Mouse (Mus musculus) Patski (cell line): ENCODE measurements around the gene Ctdsp2. TPM values are rescaled to one million over a fixed set of nuclear protein-coding genes. Genes with fewer than 3 reads are reported as not detected.

Experiments
- ATAC-seq: fragments of 100-300 bp; one replicate; pipeline ENCODE4 v1.8.0; 2021
- CTCF ChIA-PET: fragments of 350-600 bp; sonication (Branson Sonifier 250); formaldehyde crosslinking; loops from one replicate; lab custom pipeline; 2022; ENCODE audit warnings: inconsistent platforms; lab: Charles Lee
- POLR2A ChIA-PET: fragments of 350-600 bp; sonication (Branson Sonifier 250); formaldehyde crosslinking; loops from one replicate; lab custom pipeline; 2022; ENCODE audit warnings: antibody characterized with exemption, inconsistent platforms; lab: Charles Lee
- DNase-seq: peaks from one replicate; pipeline ENCODE4 v3.0.0-alpha.2; 2011; ENCODE audit warnings: low read depth, low spot score
- H3K27me3 ChIP-seq: fragments of 371-371 bp; one replicate; pipeline ENCODE4 v1.5.1; 2021
- CTCF ChIP-seq: fragments of 100-300 bp; IDR thresholded peaks from one replicate; pipeline ENCODE4 v1.5.1; 2021
- in situ Hi-C: fragments of 300-500 bp; cut with MboI; formaldehyde crosslinking; loops from 3 replicates; pipeline ENCODE4 v1.11.1; 2018; ENCODE audit warnings: low pct_unique_long_range_greater_than_20kb, mixed read lengths
- polyA plus RNA-seq: library from polyadenylated mRNA; unstranded; gene quantifications from one replicate; pipeline ENCODE4 v1.2.3, GENCODE M21; 2021

The Ctdsp2 gene
- polyA plus RNA-seq, 1 experiment from 2014 or later, result 101 TPM

DNA sequence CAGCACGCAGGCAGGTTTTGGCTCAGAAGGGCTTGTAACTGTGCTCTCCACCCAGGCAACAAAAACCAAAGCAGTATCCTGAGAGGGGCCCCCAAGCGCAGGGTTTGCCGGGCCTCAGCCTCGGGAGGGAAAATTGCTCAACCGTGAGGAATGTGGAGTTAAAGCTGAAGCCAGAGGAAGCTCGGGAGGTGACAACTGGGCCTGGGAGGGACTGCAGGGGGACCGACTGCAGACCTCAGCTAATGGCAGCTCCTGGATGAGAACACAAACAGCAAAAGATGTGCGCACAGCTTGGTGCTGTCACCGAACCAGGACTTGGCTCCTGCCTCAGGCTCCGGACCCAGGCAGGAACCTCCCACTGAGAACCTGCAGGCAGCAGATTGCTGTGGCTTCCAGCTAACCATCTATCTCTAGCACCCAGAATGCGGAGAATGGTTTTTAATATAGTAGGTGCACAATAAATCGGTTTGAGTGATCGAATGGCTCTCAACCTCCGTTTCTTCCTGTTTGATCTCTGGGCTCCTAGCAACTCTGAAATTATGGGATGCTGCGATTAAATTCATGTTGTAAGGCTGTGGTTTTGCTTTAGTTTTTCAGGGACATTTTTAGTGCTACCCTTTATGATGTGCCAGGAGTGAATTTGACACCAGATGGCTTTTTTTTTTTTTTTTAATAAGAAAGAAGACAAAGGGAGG lies 16.1 kb upstream of the Ctdsp2 start:
- peak; percentile 80 for ATAC-seq
- no peaks in the 10 kb centered on the region for H3K27me3 ChIP-seq
- ChIA-PET POLR2A (interaction anchor here (1.1 to 1.2 kb wide), 2 partner anchors 15 to 34 kb away, joined by 3 to 5 read pairs; no protein-coding TSS in a partner anchor), CTCF (interaction anchor here (1.1 to 1.2 kb wide), 2 partner anchors 13 to 16 kb away, joined by 3 read pairs; no protein-coding TSS in a partner anchor)
- no peak for DNase-seq
- in situ Hi-C loops, result no loop called here
- no peak for TF ChIP-seq CTCF

DNA sequence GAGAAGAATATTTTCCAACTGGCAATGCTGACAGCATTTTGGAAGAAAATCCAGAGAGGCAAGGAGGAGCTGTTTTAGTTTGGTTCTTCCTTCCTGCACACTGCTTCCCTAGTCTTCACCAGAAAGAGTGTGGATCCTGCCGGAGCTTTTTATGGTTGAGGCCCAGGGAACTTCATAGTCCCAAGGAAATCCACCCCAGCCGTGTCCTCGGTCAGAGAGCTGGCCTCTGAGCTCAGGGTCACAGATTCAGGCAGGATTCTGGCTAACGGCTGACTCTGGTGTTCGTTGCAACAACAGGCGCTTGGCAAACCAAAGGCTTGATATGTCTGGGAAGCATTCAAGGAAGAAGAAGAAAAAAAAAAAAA lies 15.6 kb upstream of the Ctdsp2 start:
- TF ChIP-seq CTCF, result no peak
- ATAC-seq (no peak), DNase-seq (no peak)
- ChIA-PET CTCF (interaction anchor here (1.1 to 1.2 kb wide), 2 partner anchors 13 to 16 kb away, joined by 3 read pairs; no protein-coding TSS in a partner anchor), POLR2A (interaction anchor here (1.1 to 1.2 kb wide), 2 partner anchors 15 to 35 kb away, joined by 3 to 5 read pairs; no protein-coding TSS in a partner anchor)
- in situ Hi-C loops, result no loop called here
- no peaks in the 10 kb centered on the region for H3K27me3 ChIP-seq

DNA sequence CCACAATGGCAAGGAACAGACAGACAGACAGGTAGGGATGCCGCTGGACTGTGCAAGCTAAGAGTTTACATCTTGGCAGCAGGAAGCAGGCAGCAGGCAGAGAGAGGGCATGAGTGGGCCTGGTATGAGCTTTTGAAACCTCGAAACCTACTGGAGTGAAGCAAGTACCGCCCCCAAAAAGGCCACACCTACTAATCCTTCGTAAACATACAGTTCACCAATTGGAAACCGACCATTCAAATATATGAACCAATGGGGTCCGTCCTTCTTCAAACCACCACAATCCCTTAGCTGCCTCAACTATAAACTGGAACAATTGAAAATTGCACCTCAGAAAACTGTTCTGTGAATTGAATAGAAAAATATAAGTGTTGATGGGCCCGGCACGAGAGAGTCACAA lies 14.7 kb upstream of the Ctdsp2 start:
- no peak for TF ChIP-seq CTCF
- in situ Hi-C loops, result no loop called here
- ChIA-PET POLR2A (interaction anchor here (1.2 kb wide), 1 partner anchor 36 kb away, joined by 5 read pairs; no protein-coding TSS in a partner anchor), CTCF (interaction anchor here (1.2 to 2.4 kb wide), 2 partner anchors 12 to 45 kb away, joined by 3 to 11 read pairs; no protein-coding TSS in a partner anchor)
- ATAC-seq (no peak), DNase-seq (no peak)
- H3K27me3 ChIP-seq, result no peaks in the 10 kb centered on the region

DNA sequence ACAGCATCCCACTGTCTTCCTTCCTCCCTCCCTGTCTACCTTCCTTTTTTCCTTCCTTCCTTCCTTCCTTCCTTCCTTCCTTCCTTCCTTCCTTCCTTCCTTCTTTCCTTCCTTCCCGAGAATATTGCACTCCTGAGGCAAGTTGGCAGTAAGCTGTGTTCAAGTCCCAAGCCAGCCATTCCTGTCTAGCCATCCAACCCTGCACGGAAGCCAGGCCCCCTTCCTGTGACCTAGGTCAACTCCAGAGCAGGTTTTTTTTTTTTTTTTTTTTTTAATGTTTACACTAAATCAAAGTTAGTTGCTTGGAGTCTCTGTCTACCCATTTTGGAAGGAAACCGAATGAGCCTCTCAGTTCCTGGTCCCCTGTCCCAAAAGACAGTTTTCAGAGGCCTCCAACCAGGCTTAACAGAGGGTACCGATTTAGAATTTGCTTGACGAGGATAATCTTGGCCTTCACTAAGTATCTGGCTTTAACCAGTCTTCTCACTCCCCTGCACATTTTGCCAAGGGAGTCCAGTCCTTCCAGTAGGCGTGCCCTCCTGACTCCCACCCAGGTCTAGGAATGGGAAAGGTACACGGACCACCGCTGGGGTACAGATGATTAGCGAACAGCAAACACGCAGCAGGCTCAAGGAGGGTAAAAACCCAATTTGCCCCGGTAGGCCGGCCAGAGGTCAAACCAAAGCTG lies 7.0 kb upstream of the Ctdsp2 start:
- DNase-seq (no peak), ATAC-seq (no peak)
- CTCF ChIA-PET, result no interaction called here
- POLR2A ChIA-PET, result no interaction called here
- no peak for TF ChIP-seq CTCF
- H3K27me3 ChIP-seq, result no peaks in the 10 kb centered on the region
- in situ Hi-C loops, result no loop called here

DNA sequence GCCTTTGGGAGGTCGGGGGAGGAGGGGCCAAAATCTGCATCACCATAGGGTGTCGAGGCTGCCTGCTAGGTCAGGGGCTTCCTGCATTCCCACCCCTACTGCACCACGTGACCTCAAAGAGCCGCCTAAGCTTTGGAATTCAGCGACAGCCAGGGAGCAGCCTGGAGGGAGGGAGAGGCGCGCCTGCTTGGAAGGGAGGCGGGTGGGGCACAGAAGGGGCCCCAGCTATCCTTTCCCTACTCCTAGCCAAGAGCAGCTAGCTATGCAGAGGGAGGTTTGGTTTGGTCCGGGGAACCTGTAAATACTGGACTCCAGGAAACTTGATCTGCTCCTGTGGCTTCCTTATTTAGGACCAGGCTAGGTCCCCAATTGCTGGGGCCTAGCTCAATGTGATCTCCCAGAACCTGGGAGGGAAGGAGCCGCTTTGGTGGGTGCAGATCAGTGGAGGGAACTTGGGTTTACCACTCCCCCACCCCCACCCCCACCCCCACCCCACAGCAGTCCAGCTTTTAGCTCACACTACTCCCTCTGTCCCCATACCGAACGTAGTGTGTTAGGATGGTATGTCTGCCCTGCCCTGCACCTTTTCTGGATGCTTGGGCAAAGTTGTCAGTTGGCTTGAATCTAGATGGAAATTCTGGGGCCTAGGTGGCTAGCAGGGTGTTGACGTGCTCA lies 6.3 kb upstream of the Ctdsp2 start:
- TF ChIP-seq CTCF, result no peak
- POLR2A ChIA-PET, result no interaction called here
- DNase-seq (no peak), ATAC-seq (no peak)
- CTCF ChIA-PET, result no interaction called here
- no peaks in the 10 kb centered on the region for H3K27me3 ChIP-seq
- in situ Hi-C loops, result no loop called here

DNA sequence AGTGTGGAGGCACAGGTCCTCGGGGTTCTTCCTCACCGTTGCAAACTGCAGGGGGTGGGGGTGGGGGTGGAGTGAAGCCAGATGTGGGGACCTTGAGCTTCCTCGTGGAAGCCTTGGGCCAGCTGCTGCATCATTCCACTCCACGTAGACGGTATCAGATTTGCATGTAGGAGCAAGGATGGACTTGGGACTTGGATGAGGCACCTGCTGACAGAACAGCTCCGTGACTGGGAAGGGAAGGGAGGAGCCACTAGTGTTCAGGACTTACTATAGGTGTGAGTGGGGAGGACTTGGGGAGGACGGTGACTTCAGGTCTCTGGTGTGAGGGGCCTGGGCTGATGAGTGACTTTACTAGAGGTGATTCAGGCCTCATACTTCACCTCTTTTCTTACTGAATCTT lies 5.5 kb upstream of the Ctdsp2 start:
- no peaks in the 10 kb centered on the region for H3K27me3 ChIP-seq
- no peak for ATAC-seq
- TF ChIP-seq CTCF, result no peak
- CTCF ChIA-PET, result no interaction called here
- DNase-seq, result no peak
- POLR2A ChIA-PET, result no interaction called here
- in situ Hi-C loops, result no loop called here

DNA sequence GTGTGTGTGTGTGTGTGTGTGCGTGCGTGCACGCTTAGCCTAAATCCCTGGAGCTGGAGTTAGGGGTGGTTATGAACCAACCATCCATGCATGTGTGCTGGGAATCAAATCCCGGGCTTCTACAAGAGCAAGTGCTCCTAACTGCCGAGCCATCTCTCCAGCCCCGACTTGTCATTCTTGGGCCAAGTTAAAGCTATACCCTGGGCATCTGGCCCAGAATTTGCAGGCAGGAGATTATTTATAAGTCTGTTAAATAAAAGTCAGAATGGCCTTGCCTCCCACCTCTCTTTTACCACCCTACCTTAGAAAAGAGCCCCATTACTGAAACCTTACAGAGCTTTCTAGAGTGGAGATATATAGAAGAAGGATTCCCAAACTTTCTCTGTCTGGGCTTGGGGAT lies 2.8 kb upstream of the Ctdsp2 start:
- CTCF ChIA-PET, result interaction anchor here (0.8 kb wide), 1 partner anchor 12 kb away, joined by 3 read pairs; no protein-coding TSS in a partner anchor
- ATAC-seq (no peak), DNase-seq (no peak)
- POLR2A ChIA-PET, result interaction anchor here (0.6 to 1.2 kb wide), 2 partner anchors 11 to 18 kb away, joined by 3 to 4 read pairs; no protein-coding TSS in a partner anchor
- H3K27me3 ChIP-seq, result no peaks in the 10 kb centered on the region
- in situ Hi-C loops, result no loop called here
- no peak for TF ChIP-seq CTCF

DNA sequence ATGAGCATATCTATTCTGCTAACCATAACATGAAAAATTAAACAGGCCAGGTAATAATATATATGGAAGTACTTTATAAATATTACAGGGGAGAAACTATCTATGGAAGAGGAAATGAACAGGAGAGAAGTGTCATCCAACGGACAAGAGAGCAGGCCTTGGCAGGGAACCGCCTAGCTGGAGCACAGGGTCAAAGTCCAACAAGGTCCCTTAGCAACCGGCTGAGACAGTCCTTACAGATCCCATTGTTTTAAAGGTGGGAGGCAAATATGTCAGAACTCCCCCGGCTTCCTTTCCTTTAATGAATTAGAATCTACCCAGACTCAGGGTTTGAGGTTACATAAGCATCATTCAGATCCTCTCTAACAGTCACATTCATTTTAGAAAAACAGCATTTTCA lies 1.4 kb upstream of the Ctdsp2 start:
- POLR2A ChIA-PET, result interaction anchor here (1.0 kb wide), 1 partner anchor 14 kb away, joined by 4 read pairs; no protein-coding TSS in a partner anchor
- no peaks in the 10 kb centered on the region for H3K27me3 ChIP-seq
- CTCF ChIA-PET, result interaction anchor here (0.8 kb wide), 1 partner anchor 12 kb away, joined by 3 read pairs; no protein-coding TSS in a partner anchor
- in situ Hi-C loops, result no loop called here
- DNase-seq, result no peak
- ATAC-seq, result no peak
- TF ChIP-seq CTCF, result no peak

DNA sequence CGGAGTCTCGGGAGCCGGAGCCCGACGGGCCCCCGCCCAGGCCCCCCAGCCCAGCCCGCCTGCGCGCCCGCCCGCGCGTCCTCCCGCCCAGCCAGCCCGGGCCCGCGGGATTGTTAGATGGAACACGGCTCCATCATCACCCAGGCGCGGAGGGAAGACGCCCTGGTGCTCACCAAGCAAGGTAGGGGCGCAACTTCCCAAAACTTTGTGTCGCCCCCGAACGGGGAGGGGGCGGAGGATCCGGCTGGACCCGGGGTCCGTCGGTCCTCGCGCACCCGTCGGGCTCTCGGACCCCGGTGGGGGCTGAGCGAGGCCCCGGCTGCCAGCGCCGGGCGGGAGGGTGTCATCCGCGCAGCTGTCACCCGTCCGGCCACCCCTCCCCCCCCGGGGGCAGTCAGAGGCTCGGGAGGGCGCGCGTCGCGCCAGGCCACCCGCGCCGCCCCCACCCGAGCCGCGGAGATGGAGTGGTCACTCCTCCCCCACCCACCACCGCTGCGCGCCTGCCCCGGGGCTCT lies 661 bp downstream of the Ctdsp2 start:
- in situ Hi-C loops, result no loop called here
- ChIA-PET POLR2A (no interaction called here), CTCF (no interaction called here)
- H3K27me3 ChIP-seq, result no peaks in the 10 kb centered on the region
- ATAC-seq (peak; percentile 15), DNase-seq (no peak)
- TF ChIP-seq CTCF, result no peak

DNA sequence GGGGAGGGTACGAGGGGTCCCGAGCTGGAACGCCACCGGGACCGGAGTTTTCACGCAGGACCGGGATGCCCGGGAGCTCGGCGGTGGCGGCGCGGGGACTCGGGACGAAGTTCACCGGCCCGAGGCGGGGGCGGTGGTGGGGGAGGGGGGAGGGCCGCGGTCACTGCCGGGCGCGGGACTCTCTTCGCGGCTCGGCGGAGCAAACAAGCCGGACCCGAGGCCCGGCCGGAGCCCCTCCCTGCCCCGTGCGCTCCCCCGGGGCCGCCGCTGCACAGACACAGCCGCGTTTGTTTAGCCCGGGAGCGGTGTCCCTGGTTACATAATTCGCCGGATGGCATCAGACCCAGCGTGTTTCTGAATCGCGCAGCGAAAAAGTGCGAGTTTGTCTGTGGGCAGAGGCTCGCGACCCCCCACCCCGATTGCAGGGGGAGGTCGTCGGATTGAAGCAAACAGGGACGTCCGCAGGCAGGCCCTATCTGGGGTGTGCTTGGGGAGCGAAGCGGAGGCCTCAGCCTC lies 1.2 kb downstream of the Ctdsp2 start:
- no peak for TF ChIP-seq CTCF
- no peak for ATAC-seq
- H3K27me3 ChIP-seq, result no peaks in the 10 kb centered on the region
- ChIA-PET CTCF (interaction anchor here (0.7 kb wide), 1 partner anchor 57 kb away, joined by 3 read pairs; no protein-coding TSS in a partner anchor), POLR2A (no interaction called here)
- no peak for DNase-seq
- in situ Hi-C loops, result no loop called here
